Mouse (Mus musculus): ENCODE results near the gene Zfp963.

- no peak for TF ChIP-seq CTCF (IDR thresholded peaks at IDR 0.05; ENCODE audit: borderline replicate concordance, insufficient read depth, low read depth, low read length)
- TF ChIP-seq POLR2A (IDR thresholded peaks at IDR 0.05; ENCODE audit: borderline replicate concordance, insufficient read depth, low read length) = no peak
These were observed 43.9 kb upstream of the Zfp963 start for GRCm38 (mm10) chr8:69793666-69794065.
